Mouse (Mus musculus) adrenal gland, postnatal 36 days (tissue): ENCODE data around the gene Alk. TPM values are rescaled to one million over a fixed set of nuclear protein-coding genes. Genes with fewer than 3 reads are reported as not detected.

ENCODE experiments used
- DNase-seq, 2 experiments: peaks; one replicate each; pipeline ENCODE4 v3.0.0; 2021; ENCODE audit warnings: mixed read lengths in 1 of 2
- total RNA-seq, 2 experiments: library from RNA; stranded (reverse); gene quantifications; 2 replicates each; pipeline ENCODE4 v1.2.3; 2021

Alk gene
- total RNA-seq, 2 experiments from 2014 or later, result not detected

- DNase-seq, result no peak
These were observed 627.8 kb downstream of the Alk start for GRCm38 (mm10) chr17:71976661-71977060.

- no peak for DNase-seq
These were observed 630.7 kb downstream of the Alk start for GRCm38 (mm10) chr17:71973704-71974103.

GRCm38 (mm10) chr17:71967356-71967755 is 637.1 kb downstream of the Alk start:
- no peak for DNase-seq

- peak; percentile 29 to 32 for DNase-seq
These were observed 638.5 kb downstream of the Alk start for GRCm38 (mm10) chr17:71965733-71966606.

GRCm38 (mm10) chr17:71964610-71965009 is 639.8 kb downstream of the Alk start:
- DNase-seq, result no peak

GRCm38 (mm10) chr17:71962746-71963145 is 641.7 kb downstream of the Alk start:
- no peak for DNase-seq

- DNase-seq, result no peak
These were observed 649.4 kb downstream of the Alk start for GRCm38 (mm10) chr17:71955011-71955410.

GRCm38 (mm10) chr17:71954217-71954844 is 650.1 kb downstream of the Alk start:
- DNase-seq, result no peak

- no peak for DNase-seq
These were observed 653.5 kb downstream of the Alk start for GRCm38 (mm10) chr17:71950968-71951367.

GRCm38 (mm10) chr17:71948687-71949086 is 655.7 kb downstream of the Alk start:
- no peak for DNase-seq

- DNase-seq, result peak; percentile 4 to 30
These were observed 657.0 kb downstream of the Alk start for GRCm38 (mm10) chr17:71947452-71947851.

- DNase-seq, result no peak
These were observed 660.4 kb downstream of the Alk start for GRCm38 (mm10) chr17:71944020-71944419.

- DNase-seq, result peak in 1 of 2 experiments; percentile 7
These were observed 662.4 kb downstream of the Alk start for GRCm38 (mm10) chr17:71942052-71942451.

- DNase-seq, result no peak
These were observed 663.0 kb downstream of the Alk start for GRCm38 (mm10) chr17:71941436-71941835.

GRCm38 (mm10) chr17:71936681-71937080 is 667.7 kb downstream of the Alk start:
- no peak for DNase-seq

GRCm38 (mm10) chr17:71935837-71936236 is 668.6 kb downstream of the Alk start:
- no peak for DNase-seq

- DNase-seq, result no peak
These were observed 669.1 kb downstream of the Alk start for GRCm38 (mm10) chr17:71935336-71935735.

GRCm38 (mm10) chr17:71914941-71915340 is 689.5 kb downstream of the Alk start:
- DNase-seq, result no peak

- DNase-seq, result peak in 1 of 2 experiments; percentile 9
These were observed 689.9 kb downstream of the Alk start for GRCm38 (mm10) chr17:71914541-71914940.

- no peak for DNase-seq
These were observed 691.2 kb downstream of the Alk start for GRCm38 (mm10) chr17:71913188-71913587.

- DNase-seq, result peak; percentile 33 to 37
These were observed 695.3 kb downstream of the Alk start for GRCm38 (mm10) chr17:71909107-71909506.

- DNase-seq, result no peak
These were observed 723.1 kb downstream of the Alk start for GRCm38 (mm10) chr17:71881369-71881768.

- no peak for DNase-seq
These were observed 728.9 kb downstream of the Alk start for GRCm38 (mm10) chr17:71875492-71875891.
